Mouse (Mus musculus) naive thymus-derived CD4-positive, alpha-beta T cell, adult 2 months (primary cell): ENCODE data around the gene H2-T22.

ENCODE experiments used
- DNase-seq: peaks from one replicate; pipeline ENCODE4 v3.0.0-alpha.2; 2011; ENCODE audit warnings: low read depth

H2-T22 gene

GRCm38 (mm10) chr17:35998545-35999305 is 43.8 kb downstream of the H2-T22 start:
- DNase-seq: peak; percentile 61

- DNase-seq: peak; percentile 77
Measured at GRCm38 (mm10) chr17:35997713-35998510, 44.6 kb downstream of the H2-T22 start.

GRCm38 (mm10) chr17:35996949-35997348 is 45.6 kb downstream of the H2-T22 start:
- peak; percentile 100 for DNase-seq

- peak; percentile 48 for DNase-seq
Measured at GRCm38 (mm10) chr17:35994879-35995240, 47.7 kb downstream of the H2-T22 start.

GRCm38 (mm10) chr17:35994175-35994878 is 48.2 kb downstream of the H2-T22 start:
- peak; percentile 78 for DNase-seq

GRCm38 (mm10) chr17:35993675-35994074 is 48.9 kb downstream of the H2-T22 start:
- DNase-seq: peak; percentile 95

- no peak for DNase-seq
Measured at GRCm38 (mm10) chr17:35991781-35992180, 50.8 kb downstream of the H2-T22 start.
